Mouse (Mus musculus) stomach, postnatal 0 days (tissue): ENCODE data around the gene Frrs1.

Source experiments
- CTCF ChIP-seq: IDR thresholded peaks from 2 replicates; pipeline ENCODE4 v1.5.1; 2016; ENCODE audit warnings: antibody characterized with exemption, low read depth, mild to moderate bottlenecking, moderate library complexity
- EP300 ChIP-seq: optimal IDR thresholded peaks from 2 replicates; pipeline ENCODE3; 2016; ENCODE audit warnings: antibody characterized with exemption

DNA sequence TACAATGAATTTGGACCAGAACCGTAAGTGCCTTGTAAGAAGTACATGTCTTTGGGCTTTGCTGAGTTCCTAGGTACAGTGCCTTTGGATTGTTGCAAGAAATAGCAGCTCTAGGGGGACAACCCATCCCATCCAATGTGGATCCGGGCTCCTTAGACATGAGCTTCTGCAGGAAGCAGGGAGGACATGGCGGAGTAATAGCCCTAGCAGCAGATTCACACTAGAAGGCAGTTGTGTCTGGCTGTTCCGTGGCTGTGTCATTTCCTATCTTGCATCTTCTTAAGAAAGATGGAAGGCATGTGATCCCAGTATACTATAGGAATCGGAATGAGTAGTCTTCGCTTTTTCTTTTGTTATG, 32.9 kb downstream of the Frrs1 start:
- TF ChIP-seq CTCF (no peak), EP300 (no peak)
